Mouse (Mus musculus) adrenal gland, adult 18-20 months (tissue): ENCODE data around the gene Pacs1. TPM values are rescaled to one million over a fixed set of nuclear protein-coding genes. Genes with fewer than 3 reads are reported as not detected.
A peak's percentile ranks its signal among the peaks of the same experiment; 100 is the strongest.
"Not testable (repeated sequence)": the region's sequence is repeated elsewhere in the genome, so short reads cannot be mapped to it uniquely, and the experiment has no call there.

ENCODE experiments used
- DNase-seq, 2 experiments: peaks; one replicate each; pipeline ENCODE4 v3.0.0; 2021 to 2022; ENCODE audit warnings: low spot score in 2 of 2
- total RNA-seq, 2 experiments: library from RNA; stranded (reverse); gene quantifications; 1 replicate in 1 of 2; 2 replicates in 1 of 2; pipeline ENCODE4 v1.2.3; 2021

Pacs1 gene
- total RNA-seq, 2 experiments from 2014 or later: 15.1 to 20.7 TPM

DNA sequence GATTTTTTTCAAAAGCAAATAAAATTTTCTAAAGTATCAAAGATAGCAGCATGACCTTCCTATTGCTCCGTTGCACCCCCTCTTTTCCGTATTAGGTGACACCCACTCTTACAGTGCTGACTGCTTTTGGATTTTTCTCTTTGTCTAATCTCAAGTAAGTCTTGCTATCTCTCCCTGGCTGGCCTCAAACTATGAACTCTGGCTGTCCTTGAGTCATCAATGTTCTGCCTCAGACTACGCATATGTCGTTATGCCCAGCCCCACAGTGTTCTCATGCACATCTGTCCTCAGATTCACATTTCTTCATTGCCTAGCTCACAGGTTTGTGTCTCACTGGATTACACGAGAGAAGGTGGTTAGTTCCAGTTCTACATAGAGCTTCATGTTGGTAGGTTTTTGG is 3.5 kb downstream of the Pacs1 start:
- DNase-seq: no peak

- DNase-seq: no peak
Measured at GRCm38 (mm10) chr19:5268875-5269274, 4.0 kb downstream of the Pacs1 start.

GRCm38 (mm10) chr19:5268017-5268416 is 4.9 kb downstream of the Pacs1 start:
- DNase-seq: no peak

DNA sequence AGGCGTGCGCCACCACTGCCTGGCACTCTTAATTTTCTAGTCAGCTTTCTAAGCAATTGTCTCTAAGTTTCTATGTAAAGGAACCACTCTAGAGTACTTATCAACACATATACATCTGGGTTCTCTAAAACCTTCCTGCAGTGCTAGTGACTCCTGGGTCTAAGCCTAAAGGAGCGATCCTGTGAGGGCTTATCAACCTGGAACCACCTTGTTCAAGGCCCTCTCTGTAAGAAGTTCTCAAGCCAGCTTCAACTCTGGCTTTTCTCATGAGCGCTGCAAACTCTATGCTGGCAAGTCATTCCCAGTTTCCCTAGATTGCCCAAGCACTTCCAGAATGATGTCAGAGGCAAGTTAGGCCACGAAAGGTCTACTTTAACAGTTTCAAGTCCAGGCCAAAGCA is 5.9 kb downstream of the Pacs1 start:
- no peak for DNase-seq

- no peak for DNase-seq
Measured at GRCm38 (mm10) chr19:5257140-5257539, 15.8 kb downstream of the Pacs1 start.

DNA sequence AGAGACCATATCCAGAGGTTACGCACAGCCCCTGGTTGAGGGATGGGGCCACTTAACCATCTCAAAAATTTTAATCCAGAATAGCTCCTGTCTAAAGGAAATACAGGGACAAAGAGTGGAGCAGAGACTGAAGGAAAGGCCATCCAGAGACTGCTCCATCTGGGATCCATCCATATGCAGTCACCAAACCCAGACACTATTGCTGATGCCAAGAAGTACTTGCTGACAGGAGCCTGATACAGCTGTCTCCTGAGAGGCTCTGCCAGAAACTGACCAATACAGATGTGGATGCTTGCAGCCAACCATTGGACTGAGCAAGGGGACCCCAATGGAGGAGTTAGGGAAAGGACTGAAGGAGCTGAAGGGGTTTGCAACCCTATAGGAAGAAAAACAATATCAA is 35.9 kb downstream of the Pacs1 start:
- not testable (repeated sequence) for DNase-seq

DNA sequence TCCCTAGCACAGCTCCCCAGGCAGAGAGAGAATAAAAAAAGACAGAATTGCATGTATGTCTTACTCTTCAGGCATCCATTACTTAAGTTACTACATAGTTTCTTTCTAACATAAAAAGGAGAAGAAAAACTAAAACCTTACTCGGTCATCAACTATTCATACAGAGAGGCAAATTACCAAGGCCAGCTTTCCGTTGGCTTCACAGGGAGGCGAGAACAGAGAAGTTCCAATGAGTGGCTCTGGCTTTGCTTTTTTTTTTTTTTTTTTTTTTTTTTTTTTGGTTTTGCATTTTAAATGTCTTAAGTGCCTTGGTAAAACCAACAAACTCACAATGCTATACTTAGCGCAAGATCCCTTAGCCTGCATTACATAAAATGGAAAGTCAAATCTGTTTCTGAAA is 40.2 kb downstream of the Pacs1 start:
- DNase-seq: no peak

DNA sequence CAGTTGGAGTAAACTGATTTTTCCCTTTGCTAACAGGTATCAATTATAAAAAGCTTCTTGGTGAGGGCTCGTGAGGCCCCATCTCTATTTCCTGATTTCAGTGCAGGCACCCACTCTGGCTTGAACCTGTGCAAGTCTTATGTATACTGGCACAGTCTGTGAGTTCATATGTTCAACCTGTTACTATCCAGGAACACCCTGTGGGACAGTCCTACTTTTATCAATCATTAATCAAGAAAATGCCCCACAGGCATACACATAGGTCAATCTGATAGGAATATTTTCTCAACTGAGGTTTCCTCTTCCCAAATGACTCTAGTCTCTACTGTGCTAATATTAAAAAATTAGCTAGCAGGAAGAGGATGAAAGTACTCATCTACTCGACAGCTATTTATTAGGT is 42.8 kb downstream of the Pacs1 start:
- DNase-seq: no peak

- DNase-seq: no peak
Measured at GRCm38 (mm10) chr19:5224624-5225023, 48.3 kb downstream of the Pacs1 start.

DNA sequence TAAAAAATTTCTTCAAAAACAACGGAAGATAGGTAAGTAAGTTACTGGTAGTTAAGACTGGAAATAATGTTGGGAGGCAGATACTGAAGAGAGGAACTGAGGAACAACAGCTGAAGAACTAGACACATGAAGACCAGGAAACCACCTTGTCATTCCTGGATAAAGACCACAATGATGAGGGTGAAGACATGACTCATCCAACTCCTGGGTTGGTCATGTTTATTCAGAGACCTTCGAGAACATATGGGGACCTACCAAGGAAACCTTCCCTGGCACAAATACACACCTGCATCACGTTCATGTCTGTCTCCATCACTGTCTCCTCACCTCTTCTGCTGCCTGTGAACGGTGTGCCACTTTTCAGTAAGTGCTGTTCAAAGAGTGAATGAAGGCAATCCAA is 48.8 kb downstream of the Pacs1 start:
- DNase-seq: no peak

DNA sequence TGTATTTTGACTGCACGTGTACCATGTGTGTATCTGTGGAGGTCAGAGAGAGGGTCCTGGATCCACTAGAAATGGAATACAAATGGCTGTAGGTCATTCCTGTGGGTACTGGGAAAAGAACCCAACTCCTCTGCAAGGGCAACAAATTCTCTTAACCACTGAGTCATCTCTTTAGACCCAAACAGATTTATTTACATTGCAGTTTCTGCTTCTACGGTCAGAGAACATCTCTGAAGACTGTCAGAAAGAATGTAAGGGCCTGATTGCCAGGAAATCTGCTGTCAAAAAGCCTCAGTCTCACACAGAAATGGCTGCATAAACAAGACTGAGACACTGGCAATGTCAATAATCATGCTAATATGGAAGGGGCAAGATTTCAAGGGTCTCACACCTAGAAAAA is 51.0 kb downstream of the Pacs1 start:
- no peak for DNase-seq

DNA sequence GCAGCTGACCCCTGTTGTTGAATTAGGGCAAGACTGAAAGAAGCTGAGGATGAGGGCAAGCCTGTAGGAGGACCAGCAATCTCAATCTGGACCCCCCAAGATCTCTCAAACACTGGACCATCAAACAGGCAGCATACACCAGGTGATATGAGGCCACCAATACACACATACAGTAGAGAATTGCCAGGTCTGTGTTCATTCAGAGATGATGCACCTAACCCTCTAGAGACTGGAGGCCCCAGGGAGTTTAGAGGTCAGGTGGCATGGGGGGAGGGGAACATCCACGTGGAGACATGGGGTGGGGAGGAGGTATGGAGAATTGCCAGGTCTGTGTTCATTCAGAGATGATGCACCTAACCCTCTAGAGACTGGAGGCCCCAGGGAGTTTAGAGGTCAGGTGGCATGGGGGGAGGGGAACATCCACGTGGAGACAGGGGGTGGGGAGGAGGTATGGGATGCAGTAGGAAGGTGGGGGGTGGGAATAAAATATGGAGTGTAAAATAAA is 51.6 kb downstream of the Pacs1 start:
- not testable (repeated sequence) for DNase-seq

DNA sequence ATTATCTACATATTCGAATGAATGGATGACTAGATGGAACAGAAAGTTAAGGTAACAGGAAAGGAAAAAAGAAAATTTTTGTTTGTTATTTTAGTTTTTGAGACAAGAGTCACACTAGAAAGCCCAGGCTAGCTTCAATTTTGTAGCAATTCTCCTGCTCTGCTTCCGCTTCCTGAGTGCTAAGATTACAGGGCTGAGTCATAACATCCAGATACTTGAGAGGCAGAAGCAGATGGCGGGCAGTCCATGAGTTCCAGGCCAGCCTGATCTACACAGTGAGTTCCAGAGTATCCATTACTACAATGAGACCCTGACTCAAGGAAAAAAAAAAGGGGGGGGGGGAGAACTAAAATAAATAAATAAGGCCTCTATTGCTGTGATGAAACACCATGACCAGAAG is 52.5 kb downstream of the Pacs1 start:
- DNase-seq: no peak

DNA sequence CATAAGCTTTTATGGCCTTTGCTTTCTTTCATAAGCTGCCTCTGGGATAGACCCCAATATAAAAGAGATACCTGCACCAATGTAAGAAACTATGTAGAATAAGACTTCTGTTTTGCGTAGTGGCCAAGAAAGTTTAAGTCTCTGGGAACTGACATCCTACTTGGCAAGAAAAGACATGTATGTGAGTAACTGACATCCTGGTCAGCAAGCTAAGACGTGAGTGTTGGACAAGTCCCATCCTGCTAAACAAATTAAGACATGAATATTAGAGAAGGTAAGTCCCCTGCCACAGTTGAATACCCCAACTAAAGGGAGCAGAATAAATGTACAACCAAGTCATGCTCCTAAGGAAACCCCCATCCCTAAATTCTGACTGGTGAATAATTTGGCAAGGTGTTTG is 71.2 kb downstream of the Pacs1 start:
- no peak for DNase-seq

GRCm38 (mm10) chr19:5200617-5201016 is 72.3 kb downstream of the Pacs1 start:
- DNase-seq: not testable (repeated sequence)

DNA sequence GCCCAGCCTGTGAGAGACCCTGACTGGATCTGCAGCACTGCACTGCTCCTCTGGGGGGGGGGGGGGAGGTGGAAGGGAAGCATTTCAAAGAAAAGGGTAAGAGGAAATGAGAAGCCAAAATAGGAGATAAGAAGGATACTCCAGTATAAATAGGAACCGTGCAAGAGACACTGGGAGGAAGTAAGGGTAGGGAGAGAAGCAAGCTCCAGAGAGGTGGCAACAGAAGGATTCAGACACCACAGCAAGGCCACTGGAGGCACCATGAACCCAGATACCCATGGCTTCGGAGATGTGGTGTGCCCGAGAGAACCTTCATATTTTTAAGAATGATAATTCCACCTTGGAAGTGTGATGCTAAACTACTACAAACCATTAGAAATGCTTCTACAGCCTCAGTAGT is 74.4 kb downstream of the Pacs1 start:
- DNase-seq: no peak

DNA sequence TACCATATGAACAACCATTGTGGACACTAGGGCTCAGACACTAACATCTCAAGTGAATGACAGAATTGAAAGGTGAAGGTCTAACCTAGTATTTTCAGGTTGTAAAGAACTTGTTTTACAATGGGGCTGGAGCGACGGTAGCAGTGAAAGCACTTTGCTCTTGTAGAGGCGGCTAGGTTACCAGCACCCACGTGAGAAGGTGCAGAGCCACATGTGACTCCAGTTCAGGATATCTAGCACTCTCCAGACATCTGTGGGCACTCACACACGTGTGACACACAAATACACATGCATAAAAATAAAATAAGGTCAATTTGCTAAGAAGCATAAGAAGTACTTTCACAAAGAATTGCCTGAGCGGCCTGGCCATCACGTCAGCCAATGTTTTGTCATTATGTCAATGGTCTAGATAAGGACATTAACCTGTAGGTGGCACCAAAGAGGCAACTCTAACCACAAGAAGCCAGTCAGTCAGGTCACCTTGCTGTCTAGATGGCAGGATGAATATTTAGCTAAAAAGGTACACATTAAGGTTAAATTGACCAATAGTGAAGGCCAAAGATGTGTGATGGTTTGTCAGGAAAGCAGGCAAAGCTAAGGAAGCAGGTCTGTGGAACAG is 77.4 kb downstream of the Pacs1 start:
- peak in 1 of 2 experiments; percentile 21 for DNase-seq

GRCm38 (mm10) chr19:5192397-5192796 is 80.5 kb downstream of the Pacs1 start:
- no peak for DNase-seq

DNA sequence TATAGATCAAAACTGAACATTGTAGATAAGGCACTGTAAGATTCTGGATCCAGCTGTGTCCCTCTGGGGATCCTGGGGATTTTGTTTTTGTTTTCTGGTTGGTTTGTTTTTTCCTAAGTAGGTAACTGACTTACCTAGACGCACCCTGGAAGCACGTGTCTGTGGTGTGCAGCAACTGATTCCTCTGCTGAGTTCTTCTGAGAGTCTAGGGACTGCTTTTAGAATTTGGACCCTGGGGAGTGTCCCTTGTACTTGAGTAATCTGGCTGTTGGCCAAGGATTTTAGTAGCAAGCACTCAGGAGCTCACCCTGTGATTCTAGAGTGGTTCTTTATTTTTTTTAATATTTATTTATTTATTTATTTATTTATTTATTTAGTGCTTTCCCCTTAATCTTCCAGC is 85.5 kb downstream of the Pacs1 start:
- DNase-seq: no peak

GRCm38 (mm10) chr19:5181926-5182325 is 91.0 kb downstream of the Pacs1 start:
- no peak for DNase-seq

- no peak for DNase-seq
Measured at GRCm38 (mm10) chr19:5178631-5179030, 94.3 kb downstream of the Pacs1 start.

DNA sequence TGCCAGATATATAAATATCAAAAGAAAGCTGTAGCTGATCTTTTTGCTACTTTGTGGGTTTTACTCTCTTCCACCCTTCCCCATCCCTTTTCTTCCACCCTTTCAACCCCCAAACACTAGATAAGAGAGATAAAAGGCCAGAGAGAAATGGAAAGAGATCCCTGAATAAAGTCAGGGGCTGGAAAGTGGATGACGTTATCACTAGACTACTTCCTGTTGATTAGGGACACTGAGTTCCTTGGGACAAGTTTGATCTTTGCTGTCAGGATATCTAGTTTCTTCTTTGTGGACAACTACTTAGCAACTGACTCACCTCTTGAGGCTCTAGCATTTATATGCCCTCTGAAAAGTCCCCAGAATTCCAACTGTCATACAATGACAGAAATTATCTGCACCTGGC is 102.5 kb downstream of the Pacs1 start:
- DNase-seq: no peak

- no peak for DNase-seq
Measured at GRCm38 (mm10) chr19:5167477-5167876, 105.4 kb downstream of the Pacs1 start.

- DNase-seq: no peak
Measured at GRCm38 (mm10) chr19:5164380-5164779, 108.5 kb downstream of the Pacs1 start.
